Mouse (Mus musculus): ENCODE measurements at regions not wholly inside any gene's neighbourhood (a gene's known extent, or its start where the extent isn't known, plus 50 kb on each side); places are given as distances from the start of the nearest gene placed in this dataset.
"Not testable (repeated sequence)": the region's sequence is repeated elsewhere in the genome, so short reads cannot be mapped to it uniquely, and the experiment has no call there.

DNA sequence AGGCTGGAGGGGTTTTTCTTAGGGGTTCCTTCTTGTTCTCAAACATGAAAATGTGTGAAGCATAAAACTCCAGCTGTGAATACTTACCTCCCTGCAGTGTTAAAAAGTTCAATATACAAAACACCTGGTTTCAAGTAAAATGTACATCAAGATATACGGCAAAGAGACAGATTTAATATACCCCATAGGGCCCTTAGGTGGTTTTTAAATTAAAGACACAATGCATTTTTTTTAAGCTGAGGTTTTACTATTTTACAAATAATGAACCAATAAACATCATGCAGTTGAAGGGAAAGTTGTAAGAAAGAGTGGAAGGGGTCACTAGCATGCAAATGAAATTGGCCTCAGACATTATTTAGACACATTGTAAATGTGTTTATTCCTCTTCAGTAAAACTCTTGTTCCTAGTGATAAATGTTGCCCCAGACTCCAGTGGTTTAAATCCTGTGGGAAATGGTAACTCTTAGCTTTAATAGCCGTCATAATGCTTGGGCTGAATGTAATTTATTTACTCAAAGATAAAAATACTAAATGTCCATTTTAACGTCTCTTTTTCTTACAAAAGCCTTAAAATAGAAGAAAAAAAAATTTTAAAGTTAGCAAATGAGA lies 1337.9 kb downstream of the Efnb2 start:
- no peak for ATAC-seq
- no peaks in the 10 kb centered on the region for H3K27me3 ChIP-seq
- no peak for DNase-seq (ENCODE audit: low read depth, low spot score)
- CTCF ChIA-PET = no interaction called here
- POLR2A ChIA-PET = no interaction called here
- no peak for TF ChIP-seq CTCF (IDR thresholded peaks at IDR 0.05)
- in situ Hi-C loops (cut with MboI; ENCODE audit: low pct_unique_long_range_greater_than_20kb) = no loop called here

DNA sequence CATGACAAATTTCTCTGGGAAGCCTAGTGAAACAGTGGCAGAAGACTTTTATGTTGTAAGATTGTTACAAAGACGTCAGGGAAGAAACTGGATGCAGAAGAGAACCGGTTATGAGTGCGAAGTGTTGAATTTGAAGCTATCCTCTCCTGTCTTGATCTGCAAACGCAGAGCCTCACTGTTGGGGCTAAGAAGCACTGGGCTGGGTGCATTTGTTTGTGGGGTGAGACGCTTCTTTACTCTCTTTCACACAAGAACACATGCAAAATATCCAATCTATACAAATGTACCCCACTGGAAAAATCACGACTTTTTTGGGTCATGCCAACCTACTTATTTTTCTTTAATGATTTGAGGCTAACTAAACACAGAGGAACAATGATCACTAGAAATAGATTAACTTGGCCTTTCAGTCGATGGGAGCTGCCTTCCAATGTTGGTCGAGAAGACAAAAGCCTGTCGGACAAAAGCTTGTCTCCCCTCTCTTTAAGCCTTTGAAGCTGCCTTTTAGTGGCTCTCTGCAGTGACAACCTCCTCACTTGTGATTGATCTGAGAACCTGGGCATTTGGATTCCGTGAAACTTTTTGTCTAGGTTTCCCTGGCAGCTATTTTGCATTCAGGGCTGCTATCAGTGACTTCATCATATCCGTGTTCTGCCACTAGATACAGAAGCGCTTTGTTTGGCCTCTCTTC lies 1338.5 kb downstream of the Efnb2 start:
- no peak for DNase-seq (ENCODE audit: low read depth, low spot score)
- ChIA-PET CTCF (no interaction called here), POLR2A (no interaction called here)
- no peak for TF ChIP-seq CTCF (IDR thresholded peaks at IDR 0.05)
- ATAC-seq = no peak
- in situ Hi-C loops (cut with MboI; ENCODE audit: low pct_unique_long_range_greater_than_20kb) = no loop called here
- H3K27me3 ChIP-seq = no peaks in the 10 kb centered on the region

DNA sequence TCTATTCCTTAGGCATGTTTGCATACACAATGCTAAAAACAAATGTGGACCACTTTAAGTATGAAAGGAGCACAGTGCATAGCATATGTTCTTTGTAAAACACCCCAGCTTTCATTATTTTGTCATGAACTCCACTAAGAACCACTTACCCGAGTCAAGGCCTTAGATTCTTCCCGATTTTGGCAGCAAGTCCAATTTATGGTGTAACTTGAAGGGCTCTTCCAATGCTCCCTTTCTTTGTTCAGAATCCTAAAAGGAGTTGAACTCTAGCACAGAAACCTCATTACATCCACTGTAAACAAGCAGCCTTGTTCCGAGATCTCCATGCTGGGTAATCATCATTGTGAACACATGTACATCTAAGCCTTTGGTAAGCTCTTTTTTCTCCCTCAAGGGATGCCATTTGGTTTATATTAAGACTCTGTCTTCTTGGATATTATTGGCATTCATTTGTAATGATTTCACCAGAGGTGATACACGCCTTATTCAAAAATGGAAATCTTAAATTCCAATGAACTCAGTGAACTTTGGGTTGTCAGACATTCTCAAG lies 1344.2 kb downstream of the Efnb2 start:
- in situ Hi-C loops (cut with MboI; ENCODE audit: low pct_unique_long_range_greater_than_20kb) = no loop called here
- no peak for TF ChIP-seq CTCF (IDR thresholded peaks at IDR 0.05)
- ChIA-PET CTCF (interaction anchor here (0.5 kb wide), 1 partner anchor 1080 kb away, joined by 4 read pairs; no protein-coding TSS in a partner anchor), POLR2A (no interaction called here)
- ATAC-seq (no peak), DNase-seq (ENCODE audit: low read depth, low spot score) (no peak)
- no peaks in the 10 kb centered on the region for H3K27me3 ChIP-seq

DNA sequence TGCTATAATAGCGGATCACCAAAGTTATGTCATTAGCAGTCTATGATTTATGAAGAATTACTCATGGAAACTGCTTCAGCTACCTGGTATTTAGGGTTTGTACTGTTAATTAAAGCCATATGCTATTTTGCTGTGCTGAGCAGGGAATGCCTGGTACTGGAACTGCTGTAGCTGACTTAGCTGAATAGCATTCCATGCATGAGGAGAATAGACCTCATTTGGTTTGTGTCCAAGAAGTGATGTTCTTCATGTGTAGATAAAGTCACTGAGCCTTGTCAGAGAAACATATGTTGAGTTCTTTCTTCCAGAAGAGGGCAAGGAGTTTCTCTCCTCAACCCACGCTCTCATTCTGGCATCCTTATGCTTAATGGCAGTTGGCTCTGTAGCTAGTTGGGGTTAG lies 1351.8 kb downstream of the Efnb2 start:
- no peak for ATAC-seq
- no peak for DNase-seq (ENCODE audit: low read depth, low spot score)
- POLR2A ChIA-PET = no interaction called here
- peaks cover 5% of the 10 kb centered on the region for H3K27me3 ChIP-seq
- CTCF ChIA-PET = interaction anchor here (0.8 kb wide), 1 partner anchor 17 kb away, joined by 3 read pairs; no protein-coding TSS in a partner anchor
- in situ Hi-C loops (cut with MboI; ENCODE audit: low pct_unique_long_range_greater_than_20kb) = no loop called here
- TF ChIP-seq CTCF (IDR thresholded peaks at IDR 0.05) = no peak

DNA sequence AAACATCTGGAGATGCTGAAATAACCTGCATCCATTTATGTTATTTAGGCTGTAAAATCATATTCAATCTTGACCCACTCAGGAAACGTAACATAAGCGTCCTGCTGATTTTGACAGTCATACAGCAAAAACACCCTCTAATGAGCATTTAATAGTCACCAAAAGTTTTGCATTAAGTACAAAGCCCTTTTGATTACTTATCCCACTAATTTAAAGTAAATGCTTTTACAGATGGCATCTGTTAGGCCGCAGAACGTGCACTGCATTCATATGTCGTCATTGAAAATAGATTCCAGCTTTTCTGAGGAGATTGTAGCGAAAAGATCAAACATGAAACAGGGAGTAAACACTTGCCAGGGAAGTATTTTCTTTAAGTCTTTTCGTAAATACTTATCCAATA lies 1371.7 kb downstream of the Efnb2 start:
- no peak for TF ChIP-seq CTCF (IDR thresholded peaks at IDR 0.05)
- in situ Hi-C loops (cut with MboI; ENCODE audit: low pct_unique_long_range_greater_than_20kb) = no loop called here
- ChIA-PET POLR2A (no interaction called here), CTCF (no interaction called here)
- no peaks in the 10 kb centered on the region for H3K27me3 ChIP-seq
- ATAC-seq (no peak), DNase-seq (ENCODE audit: low read depth, low spot score) (no peak)

DNA sequence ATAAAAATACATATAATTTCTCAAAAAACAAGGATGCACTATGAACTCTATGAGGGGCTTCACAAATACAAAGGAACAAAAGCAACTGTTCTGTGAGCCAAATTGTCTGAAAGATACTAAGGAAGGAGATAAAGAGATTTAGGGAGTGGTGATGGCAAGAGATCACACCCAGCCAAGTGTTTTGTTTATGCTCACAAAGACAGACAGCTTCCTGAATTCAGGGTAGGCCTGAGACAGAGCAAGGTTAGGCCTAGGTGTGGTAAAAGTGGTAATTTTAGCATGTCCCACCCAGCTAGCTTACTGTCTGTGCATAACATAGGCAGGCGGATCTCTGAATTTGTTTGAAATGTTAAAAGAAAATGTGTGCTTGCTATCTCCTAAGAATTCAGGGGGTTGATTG lies 1374.5 kb downstream of the Efnb2 start:
- H3K27me3 ChIP-seq = no peaks in the 10 kb centered on the region
- in situ Hi-C loops (cut with MboI; ENCODE audit: low pct_unique_long_range_greater_than_20kb) = no loop called here
- CTCF ChIA-PET = no interaction called here
- TF ChIP-seq CTCF (IDR thresholded peaks at IDR 0.05) = no peak
- POLR2A ChIA-PET = no interaction called here
- ATAC-seq (no peak), DNase-seq (ENCODE audit: low read depth, low spot score) (no peak)

DNA sequence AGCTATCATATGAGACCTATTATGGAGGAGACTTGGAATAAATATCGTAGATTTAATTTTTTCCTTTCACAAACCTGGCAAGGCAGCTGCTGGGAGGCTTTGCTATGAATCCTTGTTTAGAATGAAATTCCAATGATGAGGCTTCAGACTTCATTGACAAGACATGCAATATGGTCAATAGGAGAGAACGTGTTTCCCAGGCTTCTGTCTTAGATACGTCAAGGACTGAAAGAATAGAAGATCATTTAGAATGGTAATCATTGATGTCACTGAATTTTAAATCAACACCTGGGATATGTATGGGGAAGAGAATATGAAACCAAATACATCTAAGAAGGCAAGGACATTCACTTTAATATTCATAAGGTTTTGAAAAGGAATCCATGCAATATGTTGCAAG lies 1393.6 kb downstream of the Efnb2 start:
- ChIA-PET POLR2A (no interaction called here), CTCF (no interaction called here)
- ATAC-seq = no peak
- H3K27me3 ChIP-seq = peaks cover 5% of the 10 kb centered on the region
- no peak for TF ChIP-seq CTCF (IDR thresholded peaks at IDR 0.05)
- DNase-seq (ENCODE audit: low read depth, low spot score) = no peak
- in situ Hi-C loops (cut with MboI; ENCODE audit: low pct_unique_long_range_greater_than_20kb) = no loop called here

DNA sequence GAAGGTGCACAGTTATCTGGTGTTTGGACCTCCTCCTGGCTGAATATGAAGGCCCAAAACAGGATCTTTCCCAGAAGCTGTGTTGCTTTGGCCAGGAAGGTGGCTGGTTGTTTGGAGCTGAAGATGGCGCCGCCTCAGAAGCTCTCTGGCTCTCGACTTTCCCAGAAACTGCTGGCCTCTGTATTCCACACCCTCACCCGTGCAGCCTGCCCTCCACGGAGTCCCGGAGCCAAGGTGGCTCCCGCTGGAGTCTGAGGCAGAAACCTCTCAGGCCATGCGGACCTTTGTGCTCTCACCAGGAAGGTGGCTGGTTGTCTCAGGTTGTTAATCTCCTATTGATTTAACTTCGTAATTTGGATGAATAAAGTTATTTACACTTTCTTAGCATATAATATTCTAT lies 1406.7 kb downstream of the Efnb2 start:
- POLR2A ChIA-PET; in situ Hi-C loops (cut with MboI; ENCODE audit: low pct_unique_long_range_greater_than_20kb): not testable (repeated sequence)

DNA sequence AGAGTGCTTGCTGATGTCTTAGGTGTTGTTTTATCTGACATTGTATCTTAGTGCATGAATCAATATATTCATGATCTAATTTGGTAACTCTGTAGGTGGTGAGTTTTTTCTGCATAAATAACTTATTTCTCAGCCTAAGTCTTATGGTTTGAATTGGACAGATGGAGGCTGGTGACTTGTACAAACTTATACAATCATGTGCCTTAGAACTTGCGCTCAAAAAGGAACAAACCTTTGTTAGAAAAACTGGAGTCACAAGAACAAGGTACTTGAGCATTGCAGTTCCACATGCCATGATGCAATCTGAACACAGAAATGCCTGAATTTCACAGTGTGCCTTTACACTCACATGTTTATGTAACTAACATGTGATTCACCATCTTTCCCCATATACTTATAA lies 1420.7 kb downstream of the Efnb2 start:
- CTCF ChIA-PET = no interaction called here
- peaks cover 4% of the 10 kb centered on the region for H3K27me3 ChIP-seq
- TF ChIP-seq CTCF (IDR thresholded peaks at IDR 0.05) = no peak
- POLR2A ChIA-PET = no interaction called here
- in situ Hi-C loops (cut with MboI; ENCODE audit: low pct_unique_long_range_greater_than_20kb) = no loop called here
- no peak for DNase-seq (ENCODE audit: low read depth, low spot score)
- no peak for ATAC-seq

More for the DNA sequence above, 1406.7 kb downstream of the Efnb2 start:
- CTCF ChIA-PET; ATAC-seq; DNase-seq (ENCODE audit: low read depth, low spot score); H3K27me3 ChIP-seq: not testable (repeated sequence)

DNA sequence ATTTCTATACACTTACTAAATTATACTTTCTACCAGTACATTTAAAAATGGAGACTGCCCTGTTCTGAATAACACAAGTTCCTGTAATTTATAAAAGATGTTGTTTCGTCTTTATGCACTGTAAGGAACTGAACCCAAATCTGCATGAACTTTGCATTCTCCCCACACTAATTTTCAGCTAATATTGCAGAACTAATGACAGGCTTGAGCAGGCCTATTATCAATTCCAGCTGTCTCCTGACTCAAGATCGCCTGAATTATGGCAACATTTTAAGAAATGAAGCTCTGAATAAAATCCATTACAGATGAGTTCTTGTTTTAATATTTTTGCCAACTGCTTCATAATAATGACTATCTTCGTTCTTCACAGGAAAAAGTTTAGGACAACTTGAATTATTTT lies 1427.0 kb downstream of the Efnb2 start:
- ChIA-PET POLR2A (no interaction called here), CTCF (interaction anchor here (1.2 kb wide), 1 partner anchor 663 kb away, joined by 4 read pairs; no protein-coding TSS in a partner anchor)
- ATAC-seq (no peak), DNase-seq (ENCODE audit: low read depth, low spot score) (no peak)
- no peaks in the 10 kb centered on the region for H3K27me3 ChIP-seq
- in situ Hi-C loops (cut with MboI; ENCODE audit: low pct_unique_long_range_greater_than_20kb) = no loop called here
- no peak for TF ChIP-seq CTCF (IDR thresholded peaks at IDR 0.05)

DNA sequence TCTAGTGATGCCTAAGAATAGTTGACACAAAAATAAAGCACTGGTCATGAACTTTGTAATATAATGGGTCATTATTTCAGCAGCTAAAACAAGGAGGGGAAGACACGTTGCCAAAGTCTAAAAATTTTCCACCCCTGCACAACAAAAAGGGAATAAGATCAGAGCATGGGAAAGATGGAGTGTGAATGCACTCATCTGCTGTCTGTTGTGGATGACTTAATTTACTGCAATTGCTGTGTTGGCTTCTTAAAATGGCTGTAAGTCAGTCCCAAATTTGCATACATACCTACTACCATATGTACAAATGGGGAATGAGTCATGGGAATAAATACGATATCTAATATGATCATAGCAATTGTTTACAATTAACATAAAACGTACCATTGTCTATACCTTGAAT lies 1441.7 kb downstream of the Efnb2 start:
- CTCF ChIA-PET = no interaction called here
- DNase-seq (ENCODE audit: low read depth, low spot score) (no peak), ATAC-seq (no peak)
- no peaks in the 10 kb centered on the region for H3K27me3 ChIP-seq
- TF ChIP-seq CTCF (IDR thresholded peaks at IDR 0.05) = no peak
- POLR2A ChIA-PET = no interaction called here
- in situ Hi-C loops (cut with MboI; ENCODE audit: low pct_unique_long_range_greater_than_20kb) = no loop called here
